Mouse (Mus musculus) left cerebral cortex, adult 6 months (tissue): ENCODE data around the gene H6pd. TPM values are rescaled to one million over a fixed set of nuclear protein-coding genes. Genes with fewer than 3 reads are reported as not detected.

Experiments
- long read RNA-seq, 2 experiments: library from polyadenylated mRNA; unstranded; transcript quantifications; one replicate each; pipeline ENCODE4 v2.0.0; 2019 to 2020
- polyA plus RNA-seq: library from polyadenylated mRNA; unstranded; fragments of <200 nt; fragmentation: Nextera tagmentation; gene quantifications from 2 replicates; pipeline ENCODE4 v1.2.3, GENCODE M21; 2021

Gene H6pd
- 1.2 and 2.7 TPM in 2 replicates for polyA plus RNA-seq
- long read RNA-seq, experiment 1, full-length matches to known transcripts = 3 of 5 reads
- long read RNA-seq, experiment 1, partial matches to known transcripts = 1 of 5 reads
- long read RNA-seq, experiment 1, other reads (novel, unspliced or antisense) = 1 of 5 reads
- long read RNA-seq, experiment 2 = 0 reads

DNA sequence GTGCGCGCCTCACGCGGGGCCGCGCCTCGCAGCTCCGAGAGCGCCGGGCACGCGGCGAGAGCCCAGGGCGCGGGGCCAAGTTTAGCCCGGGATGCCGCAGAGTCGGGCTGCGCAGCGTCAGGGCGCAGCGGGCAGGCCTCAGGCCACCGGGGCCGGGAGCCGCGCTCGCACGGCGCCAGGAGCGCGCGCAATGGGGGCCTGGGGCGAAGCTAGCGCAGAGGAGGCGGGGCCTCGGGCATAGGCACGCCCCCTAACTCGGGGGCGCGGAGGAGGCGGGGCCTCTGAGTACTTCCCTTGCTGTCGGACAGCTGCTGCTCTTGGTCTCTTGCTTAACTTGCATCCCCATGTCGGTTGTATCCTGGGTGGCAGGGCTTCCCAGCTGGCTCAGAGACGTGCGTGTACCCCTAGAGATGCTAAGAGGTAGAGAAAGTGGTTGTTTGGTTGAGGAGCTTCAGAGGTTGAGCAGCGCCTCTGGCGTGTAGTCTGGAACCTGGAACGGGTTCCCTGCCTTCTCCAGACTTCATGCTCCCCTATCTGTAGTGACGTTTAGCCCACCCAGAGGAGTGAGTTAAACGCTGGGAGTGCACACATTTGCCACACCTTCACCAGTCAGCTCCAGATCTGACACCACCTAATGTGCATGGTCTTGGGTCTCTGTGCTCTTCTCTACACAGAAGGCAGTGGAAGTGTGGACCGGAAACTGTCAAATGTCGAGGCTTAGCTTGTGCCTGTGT lies at the start of gene H6pd:
TSS of gene H6pd (minus strand) at position 171 of the 734 bp plus-strand sequence.

GRCm38 (mm10) chr4:149954893-149955439 lies 53.9 kb downstream of the H6pd start, which contains the start of gene Spsb1:
Gene Spsb1, minus strand, starts transcription at chr4:149955043.

Other genes with a start within 250 kb of the H6pd start
- gene Slc25a33, start 234.7 kb downstream of the H6pd start, polyA plus RNA-seq = 17.6 and 67.7 TPM in 2 replicates
- gene Spsb1, start 54.0 kb downstream of the H6pd start, polyA plus RNA-seq = 10.6 and 11.2 TPM in 2 replicates
- 0.29 and 0.43 TPM in 2 replicates for gene Gpr157, start 78.3 kb upstream of the H6pd start, polyA plus RNA-seq
- 6.1 and 8.7 TPM in 2 replicates for gene Slc2a5, start 110.3 kb upstream of the H6pd start, polyA plus RNA-seq
- not detected in 2 replicates for gene Slc2a7, start 139.9 kb upstream of the H6pd start, polyA plus RNA-seq
- gene Car6, start 192.3 kb upstream of the H6pd start, polyA plus RNA-seq = not detected in 2 replicates
- 853 and 1,023 TPM in 2 replicates for gene Eno1, start 227.7 kb upstream of the H6pd start, polyA plus RNA-seq